Mouse (Mus musculus) testis, adult 2 months (tissue): ENCODE data around the gene Tubgcp4. TPM values are rescaled to one million over a fixed set of nuclear protein-coding genes. Genes with fewer than 3 reads are reported as not detected.

Experiments used
- H3K27ac ChIP-seq: fragments of 200-500 bp; 2 replicates; pipeline ENCODE4 v1.5.1; 2012; ENCODE audit warnings: low read depth, low read length; ENCODE audit not compliant: control insufficient read depth, insufficient read depth
- H3K27me3 ChIP-seq: fragments of 200-500 bp; 2 replicates; pipeline ENCODE4 v1.6.1; 2012; ENCODE audit warnings: mild to moderate bottlenecking, low read length, moderate library complexity; ENCODE audit not compliant: control insufficient read depth, insufficient read depth
- H3K36me3 ChIP-seq: fragments of 200-500 bp; 2 replicates; pipeline ENCODE4 v1.6.1; 2012; ENCODE audit warnings: mild to moderate bottlenecking, low read length; ENCODE audit not compliant: control insufficient read depth, insufficient read depth
- H3K4me1 ChIP-seq: fragments of 200-500 bp; 2 replicates; pipeline ENCODE4 v1.6.1; 2012; ENCODE audit warnings: low read length; ENCODE audit not compliant: control insufficient read depth, insufficient read depth
- H3K4me3 ChIP-seq: fragments of 200-500 bp; 2 replicates; pipeline ENCODE4 v1.5.1; 2012; ENCODE audit warnings: low read depth, mild to moderate bottlenecking, low read length, moderate library complexity, mixed read lengths; ENCODE audit not compliant: control insufficient read depth
- CTCF ChIP-seq: fragments of 200-500 bp; IDR thresholded peaks from 2 replicates; pipeline ENCODE4 v1.5.1; 2012; ENCODE audit warnings: low read depth, mild to moderate bottlenecking, inconsistent platforms, low read length, moderate library complexity; ENCODE audit not compliant: control insufficient read depth, insufficient read depth, insufficient replicate concordance
- POLR2A ChIP-seq: fragments of 200-500 bp; IDR thresholded peaks from 2 replicates; pipeline ENCODE4 v1.6.1; 2012; ENCODE audit warnings: low read depth, mild to moderate bottlenecking, inconsistent platforms, low read length, moderate library complexity; ENCODE audit not compliant: control insufficient read depth
- polyA plus RNA-seq: library from polyadenylated mRNA; depleted of rRNA; stranded (reverse); fragments of >200 nt; gene quantifications from 2 replicates; pipeline ENCODE4 v1.2.3, GENCODE M21; 2012

The Tubgcp4 gene
- polyA plus RNA-seq, 1 experiment: 36.3 TPM

GRCm38 (mm10) chr2:121169902-121170301 is 552 bp upstream of the Tubgcp4 start:
- TF ChIP-seq POLR2A (no peak), CTCF (no peak)
- Histone ChIP-seq H3K4me3 (peak overlapping the region; percentile 97), H3K27ac (0 out of 2 replicates have a peak overlapping the region, but pooled peaks have one; percentile 4)

GRCm38 (mm10) chr2:121170980-121171742 is 707 bp downstream of the Tubgcp4 start, which contains the start of gene Zscan29:
Gene Zscan29, minus strand, starts transcription at chr2:121171125.
- peak within 1 kb of the TSS; percentile 92 for H3K27ac ChIP-seq
- H3K27me3 ChIP-seq: no peaks in the 10 kb centered on the region
- H3K4me3 ChIP-seq: peak within 1 kb of the TSS; percentile 97
- H3K4me1 ChIP-seq: peaks cover 5% of the 10 kb centered on the region
- TF ChIP-seq CTCF: no peak
- peak; percentile 55 for TF ChIP-seq POLR2A
- peaks cover 4% of the 10 kb centered on the region; the same call in 1 of the 2 replicates for H3K36me3 ChIP-seq

More at GRCm38 (mm10) chr2:121169902-121170301, 552 bp upstream of the Tubgcp4 start:
- Histone ChIP-seq H3K36me3 (peaks cover 4% of the 10 kb centered on the region; the same call in 1 of the 2 replicates), H3K27me3 (no peaks in the 10 kb centered on the region), H3K4me1 (peaks cover 5% of the 10 kb centered on the region)

- peaks cover 2% of the 10 kb centered on the region; the same call in 1 of the 2 replicates for H3K36me3 ChIP-seq
- TF ChIP-seq POLR2A: no peak
- no peak for TF ChIP-seq CTCF
- H3K4me1 ChIP-seq: no peaks in the 10 kb centered on the region
- no peak overlapping the region for H3K4me3 ChIP-seq
- H3K27me3 ChIP-seq: no peaks in the 10 kb centered on the region
- H3K27ac ChIP-seq: no peak overlapping the region
Measured at GRCm38 (mm10) chr2:121178828-121179479, 8.5 kb downstream of the Tubgcp4 start.

- H3K4me1 ChIP-seq: no peaks in the 10 kb centered on the region
- H3K4me3 ChIP-seq: no peak overlapping the region
- H3K27ac ChIP-seq: no peak overlapping the region
- peaks cover 3% of the 10 kb centered on the region; the same call in 1 of the 2 replicates for H3K36me3 ChIP-seq
- TF ChIP-seq POLR2A (no peak), CTCF (no peak)
- no peaks in the 10 kb centered on the region for H3K27me3 ChIP-seq
Measured at GRCm38 (mm10) chr2:121183431-121183830, 13.0 kb downstream of the Tubgcp4 start.

GRCm38 (mm10) chr2:121184142-121184541 is 13.7 kb downstream of the Tubgcp4 start:
- TF ChIP-seq CTCF (no peak), POLR2A (no peak)
- H3K4me1 ChIP-seq: no peaks in the 10 kb centered on the region
- H3K27ac ChIP-seq: no peak overlapping the region
- no peaks in the 10 kb centered on the region for H3K27me3 ChIP-seq
- H3K4me3 ChIP-seq: no peak overlapping the region
- peaks cover 4% of the 10 kb centered on the region; the same call in 1 of the 2 replicates for H3K36me3 ChIP-seq

- no peak for TF ChIP-seq CTCF
- no peak for TF ChIP-seq POLR2A
- H3K36me3 ChIP-seq: peaks cover 3% of the 10 kb centered on the region; the same call in 1 of the 2 replicates
- H3K27me3 ChIP-seq: no peaks in the 10 kb centered on the region
- no peak overlapping the region for H3K27ac ChIP-seq
- no peak overlapping the region for H3K4me3 ChIP-seq
- H3K4me1 ChIP-seq: no peaks in the 10 kb centered on the region
Measured at GRCm38 (mm10) chr2:121188530-121188929, 18.1 kb downstream of the Tubgcp4 start.

GRCm38 (mm10) chr2:121195466-121195865 is 25.0 kb downstream of the Tubgcp4 start:
- Histone ChIP-seq H3K36me3 (peaks cover 1% of the 10 kb centered on the region; the same call in 1 of the 2 replicates), H3K27ac (no peak overlapping the region)
- TF ChIP-seq POLR2A (no peak), CTCF (no peak)

More at GRCm38 (mm10) chr2:121195466-121195865, 25.0 kb downstream of the Tubgcp4 start:
- H3K27me3 ChIP-seq: no peaks in the 10 kb centered on the region
- no peak overlapping the region for H3K4me3 ChIP-seq
- no peaks in the 10 kb centered on the region for H3K4me1 ChIP-seq
